Mouse (Mus musculus) brown adipose tissue, adult 24 weeks (tissue): ENCODE results near the gene Cnot8. TPM values are rescaled to one million over a fixed set of nuclear protein-coding genes. Genes with fewer than 3 reads are reported as not detected.

Source experiments
- H3K27ac ChIP-seq: fragments of 200-500 bp; replicated peaks from 2 replicates; pipeline ENCODE4 v1.5.1; 2012; ENCODE audit warnings: low read depth, mild to moderate bottlenecking, low read length
- H3K4me1 ChIP-seq: fragments of 200-500 bp; 2 replicates; pipeline ENCODE4 v1.6.1; 2012; ENCODE audit warnings: low read length, mixed read lengths; ENCODE audit not compliant: control insufficient read depth, insufficient read depth, insufficient read length
- H3K4me3 ChIP-seq: fragments of 200-500 bp; 2 replicates; pipeline ENCODE4 v1.5.1; 2012; ENCODE audit warnings: low read depth, mild to moderate bottlenecking, low read length, moderate library complexity; ENCODE audit not compliant: insufficient read depth
- polyA plus RNA-seq: library from polyadenylated mRNA; stranded (reverse); fragments of >200 nt; gene quantifications from 2 replicates; pipeline ENCODE4 v1.2.4, GENCODE M21; 2012; ENCODE audit not compliant: missing spikeins, insufficient read depth, insufficient read length

Cnot8 gene
- polyA plus RNA-seq, 1 experiment = 42.1 TPM

DNA sequence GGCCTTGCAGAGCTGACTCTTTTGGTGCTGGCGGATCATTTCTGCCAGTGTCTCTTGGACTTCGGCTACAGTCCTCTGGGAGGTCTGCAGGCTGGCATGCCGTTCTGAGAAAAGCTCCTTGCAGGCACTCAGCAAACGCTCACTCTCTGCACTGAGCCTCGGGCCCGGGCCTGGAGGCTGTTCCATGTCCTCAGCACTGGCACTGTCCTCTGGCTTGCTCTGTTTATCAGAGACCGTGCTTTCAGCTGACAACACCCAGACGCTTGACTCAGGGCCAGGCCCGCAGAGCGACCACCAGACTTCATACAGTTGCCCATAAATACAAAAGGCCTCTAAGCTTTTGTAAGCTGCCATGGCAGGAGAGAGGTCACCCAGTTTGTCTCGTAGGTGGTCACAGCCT lies 21.1 kb downstream of the Cnot8 start:
- H3K4me3 ChIP-seq = no peak overlapping the region
- H3K4me1 ChIP-seq = peaks cover 3% of the 10 kb centered on the region; the same call in 1 of the 2 replicates
- 0 out of 2 replicates have a peak overlapping the region, but pooled peaks have one; percentile 10 for H3K27ac ChIP-seq

DNA sequence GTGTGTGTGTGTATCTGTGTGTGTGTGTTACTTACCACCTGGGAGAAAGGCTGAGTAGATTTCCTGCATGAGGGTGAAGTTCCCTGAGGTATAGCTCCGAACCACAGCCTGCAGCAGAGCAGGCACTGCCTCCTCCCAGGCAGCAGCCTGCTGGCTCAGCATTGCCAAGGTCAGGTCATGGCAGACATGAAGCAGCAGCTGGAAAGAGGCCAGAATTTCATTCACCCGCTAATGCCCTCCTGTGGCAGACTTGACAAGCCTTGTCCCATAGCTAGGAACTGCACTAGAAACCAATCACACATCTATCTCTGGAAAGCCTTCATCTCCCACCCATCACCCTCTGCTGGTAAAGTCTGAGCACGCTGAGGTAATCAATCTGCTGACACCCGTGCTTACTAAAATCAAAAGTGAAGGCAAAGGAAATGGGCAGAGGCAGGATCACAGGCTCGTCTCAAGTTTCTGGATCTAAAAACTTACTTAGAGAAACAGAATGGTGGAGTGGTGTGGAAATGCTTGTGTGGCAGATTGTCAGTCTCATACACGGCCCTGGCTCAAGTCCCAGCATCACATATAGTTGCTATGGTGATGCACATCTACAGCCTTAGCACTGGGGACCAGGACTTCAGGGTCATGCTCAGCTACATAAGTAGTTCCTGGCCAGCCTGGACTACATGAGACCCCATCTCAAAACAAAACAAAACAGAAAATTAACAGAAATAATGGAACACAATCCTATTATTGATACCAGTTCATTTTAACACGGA lies 22.6 kb downstream of the Cnot8 start:
- Histone ChIP-seq H3K4me1 (peaks cover 3% of the 10 kb centered on the region; the same call in 1 of the 2 replicates), H3K27ac (no peak overlapping the region), H3K4me3 (no peak overlapping the region)

DNA sequence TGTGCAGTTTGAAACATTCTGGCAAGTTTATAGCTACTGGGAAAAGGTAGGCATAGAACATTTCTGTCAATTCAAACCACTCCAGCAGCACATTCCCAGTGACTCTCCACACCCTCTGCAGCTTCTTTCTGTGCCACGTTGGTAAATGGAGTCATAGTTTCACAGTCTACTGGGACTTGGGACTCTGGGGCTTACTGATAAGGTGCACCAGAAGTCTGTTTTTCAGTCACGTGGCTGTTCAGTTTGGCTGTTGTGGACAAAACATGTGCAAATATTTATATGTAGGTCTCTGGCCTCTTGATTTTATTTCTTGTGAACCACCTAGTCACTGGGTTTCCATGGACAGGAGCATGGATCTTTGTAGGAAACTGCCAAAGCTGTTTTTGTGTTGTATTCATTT lies 23.6 kb downstream of the Cnot8 start:
- Histone ChIP-seq H3K27ac (no peak overlapping the region), H3K4me3 (no peak overlapping the region), H3K4me1 (peaks cover 3% of the 10 kb centered on the region; the same call in 1 of the 2 replicates)

DNA sequence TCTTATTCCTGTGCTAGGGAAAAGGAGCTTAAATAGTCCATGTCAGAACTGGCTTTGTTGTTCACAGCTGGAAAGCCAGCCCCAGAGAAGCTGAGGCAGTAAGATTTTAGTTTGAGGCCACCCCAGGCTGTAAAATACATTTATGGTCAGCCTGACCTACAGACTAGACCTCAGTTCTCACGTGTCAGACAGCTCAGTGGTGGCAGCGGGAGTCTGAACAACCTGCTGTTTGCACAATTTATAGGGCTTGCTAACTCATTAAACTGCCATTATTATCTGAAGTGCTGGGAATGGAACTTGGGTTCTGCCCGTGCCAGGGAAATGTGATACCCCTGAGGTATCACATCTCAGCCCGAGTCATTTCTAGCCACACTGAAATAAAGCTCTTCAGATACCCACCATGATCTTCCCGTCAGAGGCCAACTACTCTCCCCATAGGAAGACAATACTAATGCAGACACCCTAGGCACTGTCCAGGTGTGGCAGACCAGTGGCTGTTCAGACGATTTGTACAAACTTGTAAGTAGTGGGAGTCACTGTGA lies 25.4 kb downstream of the Cnot8 start:
- Histone ChIP-seq H3K4me3 (no peak overlapping the region), H3K4me1 (no peaks in the 10 kb centered on the region), H3K27ac (no peak overlapping the region)

DNA sequence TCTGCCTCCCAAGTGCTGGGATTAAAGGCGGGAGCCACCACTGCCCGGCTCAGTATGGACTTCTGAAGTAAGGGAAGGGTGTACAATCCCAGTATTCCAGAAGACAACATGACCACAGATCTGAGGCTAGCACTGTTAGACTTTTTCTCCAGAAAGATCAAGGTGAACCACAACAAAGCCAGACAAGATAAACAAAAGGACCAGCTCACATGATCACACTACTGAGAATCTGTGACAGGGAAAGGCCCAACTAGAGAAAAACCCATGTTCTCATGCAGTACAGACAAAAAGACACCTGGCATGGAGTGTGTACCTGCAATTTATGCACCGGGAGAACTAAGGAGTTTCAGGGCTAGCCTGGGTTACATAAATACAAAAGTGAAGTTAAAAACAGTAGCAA lies 28.1 kb downstream of the Cnot8 start:
- H3K4me1 ChIP-seq = no peaks in the 10 kb centered on the region
- H3K4me3 ChIP-seq = no peak overlapping the region
- no peak overlapping the region for H3K27ac ChIP-seq

DNA sequence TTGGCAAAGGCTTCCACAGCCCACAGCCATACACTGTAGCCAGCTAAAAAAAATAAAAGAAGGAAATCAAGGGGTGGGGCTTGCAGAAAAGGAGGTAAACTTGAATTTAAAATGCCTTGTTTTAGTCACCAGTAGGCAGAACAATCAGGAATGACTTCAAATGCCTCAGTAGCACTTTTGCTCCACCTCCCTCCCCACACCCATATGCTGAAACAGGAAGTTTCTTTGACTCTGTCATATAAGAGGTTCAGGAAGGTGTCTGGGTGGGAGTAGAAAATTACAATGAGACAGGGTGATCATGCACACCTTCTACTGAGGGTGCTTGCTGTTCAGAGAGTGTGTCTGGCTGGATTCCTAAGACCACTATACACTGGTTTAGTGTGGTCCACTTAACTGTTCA lies 30.9 kb downstream of the Cnot8 start:
- H3K27ac ChIP-seq = no peak overlapping the region
- H3K4me1 ChIP-seq = no peaks in the 10 kb centered on the region
- no peak overlapping the region for H3K4me3 ChIP-seq

DNA sequence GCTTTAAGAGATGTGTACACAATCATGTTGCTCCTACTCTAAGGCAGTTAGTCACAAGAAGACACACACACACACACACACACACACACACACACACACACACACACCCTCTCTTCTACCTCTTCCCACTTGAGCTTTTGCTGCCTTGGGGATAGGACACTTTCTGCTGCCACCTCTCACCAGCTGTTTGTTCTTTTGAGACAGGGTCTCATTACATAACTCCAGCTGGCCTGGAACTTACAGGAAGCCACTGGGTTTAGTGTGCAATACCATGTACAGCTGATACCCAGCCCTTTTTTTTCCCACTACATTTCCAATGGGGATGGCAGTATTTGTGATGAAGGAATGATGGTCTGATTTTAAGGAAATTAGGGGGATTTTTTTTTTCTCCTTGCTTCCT lies 31.3 kb downstream of the Cnot8 start:
- Histone ChIP-seq H3K4me3 (no peak overlapping the region), H3K27ac (no peak overlapping the region), H3K4me1 (no peaks in the 10 kb centered on the region)

DNA sequence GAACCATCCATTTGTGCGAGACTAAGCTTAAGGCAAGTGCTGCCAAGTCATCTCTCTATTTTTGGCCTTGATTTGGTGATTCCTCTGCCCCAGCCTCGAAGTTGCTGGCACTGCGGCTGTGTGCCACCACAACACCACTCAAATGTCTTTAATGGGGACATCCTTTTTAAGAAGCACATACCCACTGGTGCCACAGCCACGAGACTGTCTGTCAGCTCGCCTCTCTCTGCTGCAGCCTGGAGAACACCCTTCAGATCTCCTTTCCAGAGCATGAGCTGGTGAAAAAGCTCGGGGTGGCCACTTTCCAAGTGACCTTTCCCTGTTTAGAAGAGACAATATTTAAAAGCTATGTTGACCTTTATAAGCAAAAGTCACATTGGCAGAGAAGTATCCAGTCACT lies 32.7 kb downstream of the Cnot8 start:
- H3K4me1 ChIP-seq = no peaks in the 10 kb centered on the region
- H3K4me3 ChIP-seq = no peak overlapping the region
- H3K27ac ChIP-seq = no peak overlapping the region

DNA sequence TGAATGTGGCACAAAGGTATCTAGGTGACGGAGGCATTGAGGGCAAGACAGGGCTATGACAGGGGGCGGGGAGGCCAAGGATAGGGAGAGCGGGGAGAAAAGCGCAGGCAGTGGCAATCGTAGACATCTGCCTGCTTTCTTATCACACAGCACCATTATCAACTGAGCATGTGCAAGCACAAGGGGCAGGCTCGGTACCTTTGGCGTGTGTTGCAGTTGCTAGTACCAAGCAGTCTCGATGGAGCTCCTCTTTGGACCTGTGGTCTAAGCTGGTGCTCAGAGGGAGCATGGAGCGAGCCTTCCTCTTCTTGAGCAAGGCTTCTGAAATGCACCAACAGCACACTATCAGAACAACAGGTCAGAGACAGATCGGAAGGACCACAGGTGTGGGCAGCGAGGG lies 34.9 kb downstream of the Cnot8 start:
- Histone ChIP-seq H3K27ac (no peak overlapping the region), H3K4me1 (no peaks in the 10 kb centered on the region), H3K4me3 (no peak overlapping the region)

DNA sequence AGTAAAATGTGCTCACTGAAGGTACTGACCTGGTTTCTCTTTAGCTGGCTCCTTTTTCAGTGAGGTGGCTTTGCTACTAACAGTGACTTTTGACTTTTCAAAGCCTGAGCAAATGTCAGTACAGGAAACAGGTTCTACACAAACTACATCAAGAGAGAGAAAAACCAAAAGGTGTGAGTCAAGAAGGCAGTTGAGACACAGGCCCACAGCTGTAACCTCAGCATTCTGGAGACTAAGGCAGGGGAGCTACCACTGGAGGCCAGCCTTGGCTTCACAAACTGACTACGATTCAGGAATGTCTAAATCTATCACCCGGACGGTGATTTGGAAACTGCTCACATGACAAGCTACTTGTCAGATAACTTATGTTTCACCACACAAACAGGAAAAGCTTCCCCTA lies 35.5 kb downstream of the Cnot8 start:
- Histone ChIP-seq H3K27ac (no peak overlapping the region), H3K4me1 (no peaks in the 10 kb centered on the region), H3K4me3 (no peak overlapping the region)

DNA sequence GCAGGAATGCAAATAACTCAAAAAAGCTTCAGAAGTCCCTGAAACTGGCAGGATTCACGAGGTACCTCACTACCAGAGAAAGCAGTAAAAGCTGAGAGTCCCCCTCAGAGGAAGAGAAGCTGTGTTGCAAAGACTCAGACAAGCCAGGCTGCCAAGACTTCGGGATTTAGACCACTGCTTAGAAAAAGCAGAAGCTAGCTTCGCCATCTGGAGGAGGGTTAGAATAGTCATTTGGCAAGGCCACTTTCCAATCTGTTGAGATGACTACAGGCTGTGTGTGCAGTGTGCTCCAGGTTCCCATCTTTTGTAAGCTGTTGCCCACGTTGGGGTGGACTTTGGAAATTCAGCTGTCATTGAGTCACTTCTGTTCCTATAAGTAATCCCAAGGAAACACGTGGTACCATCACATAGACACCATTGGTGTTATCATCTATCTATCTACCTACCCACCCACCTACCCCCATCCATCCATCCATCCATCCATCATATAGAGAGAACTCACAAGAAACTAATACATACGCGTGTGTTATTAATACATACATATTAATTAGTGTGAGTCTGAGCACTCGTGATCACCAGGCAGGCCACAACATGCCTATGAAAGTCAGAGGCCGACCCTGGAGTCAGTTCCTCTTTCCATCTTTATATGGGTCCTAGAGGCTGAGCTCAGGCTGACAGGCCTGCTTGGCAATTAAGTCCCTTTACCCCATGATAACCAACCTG lies 39.9 kb downstream of the Cnot8 start:
- Histone ChIP-seq H3K4me1 (no peaks in the 10 kb centered on the region), H3K27ac (no peak overlapping the region), H3K4me3 (no peak overlapping the region)

DNA sequence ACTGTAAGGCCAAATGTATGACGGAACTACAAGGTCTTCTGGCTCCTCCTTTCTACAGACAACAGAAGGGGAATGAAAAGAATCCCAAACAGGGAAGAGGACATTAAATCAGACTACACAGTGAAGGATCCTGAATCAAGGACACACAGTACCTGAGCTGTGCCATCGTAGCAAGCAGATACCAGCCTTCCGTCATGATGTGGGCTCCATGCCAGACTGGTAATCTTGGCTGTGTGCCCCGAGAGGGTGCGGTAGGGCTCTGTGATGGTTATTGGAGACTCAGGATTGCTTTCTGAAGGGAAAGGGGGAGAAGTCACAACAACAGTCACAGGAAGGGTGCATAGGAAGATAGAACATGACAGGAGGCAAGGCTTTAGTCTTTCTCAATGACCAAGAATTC lies 42.3 kb downstream of the Cnot8 start:
- H3K27ac ChIP-seq = no peak overlapping the region
- H3K4me3 ChIP-seq = no peak overlapping the region
- no peaks in the 10 kb centered on the region for H3K4me1 ChIP-seq

DNA sequence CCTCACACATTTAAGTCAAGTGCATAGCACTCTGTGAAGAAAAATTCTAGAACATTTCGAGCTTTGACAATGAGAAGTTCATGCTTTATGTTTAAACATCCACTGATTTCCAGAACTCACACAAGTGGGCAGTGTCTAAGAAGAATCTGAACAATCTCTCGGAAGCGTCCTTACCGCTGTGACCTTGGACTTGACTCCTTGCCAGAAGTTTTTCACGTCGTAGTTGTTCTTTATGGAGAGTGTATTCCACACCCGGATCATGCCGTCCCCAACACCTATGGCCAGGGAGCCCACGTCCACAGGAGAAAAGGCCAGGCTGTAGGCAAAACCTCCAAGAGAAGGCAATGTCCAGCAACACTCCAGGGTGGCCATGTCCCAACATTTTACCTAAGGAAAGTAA lies 51.5 kb downstream of the Cnot8 start:
- Histone ChIP-seq H3K4me3 (no peak overlapping the region), H3K4me1 (no peaks in the 10 kb centered on the region), H3K27ac (no peak overlapping the region)

DNA sequence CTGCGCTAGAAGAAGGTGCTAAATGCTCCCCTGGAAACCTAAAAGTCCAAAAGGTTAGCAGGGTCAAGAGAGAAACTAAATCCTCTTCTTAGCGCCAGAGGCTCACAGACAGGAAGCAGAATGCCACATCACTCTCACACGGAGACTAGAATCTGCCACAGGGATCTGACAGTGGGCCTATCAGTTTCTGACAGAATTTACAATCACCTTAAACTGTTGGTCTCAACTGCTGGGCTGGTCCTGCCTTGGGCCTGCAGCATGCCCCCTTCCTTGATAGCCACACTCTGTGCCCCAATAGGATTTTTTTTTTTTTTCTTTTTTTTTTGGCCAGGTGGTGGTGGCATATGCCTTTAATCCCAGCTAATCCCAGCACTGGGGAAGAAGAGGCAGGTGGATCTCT lies 52.9 kb downstream of the Cnot8 start:
- H3K27ac ChIP-seq = no peak overlapping the region
- H3K4me3 ChIP-seq = no peak overlapping the region
- no peaks in the 10 kb centered on the region for H3K4me1 ChIP-seq

DNA sequence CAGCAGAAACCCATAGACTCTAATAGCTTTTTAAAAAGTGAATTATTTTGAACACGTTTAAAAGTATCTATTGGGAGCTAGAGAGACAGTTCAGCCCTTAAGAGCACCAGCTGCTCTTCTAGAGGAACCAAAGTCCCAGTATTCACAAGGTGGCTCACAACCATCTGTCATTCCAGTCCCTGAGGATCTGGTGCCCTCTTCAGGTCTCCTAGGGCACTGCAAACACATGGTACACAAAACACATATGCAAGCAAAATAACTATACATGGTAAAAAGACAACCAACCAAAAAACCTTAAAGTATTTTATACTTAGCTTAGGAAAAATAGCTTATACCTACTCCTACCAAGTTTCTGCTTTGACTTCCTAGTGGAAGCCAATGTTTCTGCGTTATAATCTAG lies 61.1 kb downstream of the Cnot8 start:
- H3K4me1 ChIP-seq = no peaks in the 10 kb centered on the region
- H3K27ac ChIP-seq = no peak overlapping the region
- no peak overlapping the region for H3K4me3 ChIP-seq

DNA sequence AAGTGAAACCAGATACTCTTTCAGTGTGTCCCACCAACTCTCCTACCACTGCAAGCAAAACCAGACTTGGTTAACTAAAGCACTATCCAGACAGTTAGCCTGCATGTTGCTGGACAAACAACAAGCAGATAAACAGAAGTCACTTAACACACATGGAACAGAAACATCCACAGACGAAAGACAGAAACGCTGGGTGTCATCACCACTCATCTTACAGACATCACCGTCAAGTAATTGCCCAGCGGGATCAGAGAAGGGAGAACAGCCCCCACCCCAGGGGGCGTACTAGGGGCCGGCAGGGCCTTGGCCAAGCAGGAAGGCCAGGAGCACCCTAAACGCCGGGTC lies 63.8 kb downstream of the Cnot8 start:
- no peaks in the 10 kb centered on the region; the same call in 1 of the 2 replicates for H3K4me1 ChIP-seq
- H3K27ac ChIP-seq = no peak overlapping the region

More for the DNA sequence above, 63.8 kb downstream of the Cnot8 start:
- H3K4me3 ChIP-seq = peak overlapping the region; percentile 94
